Mouse (Mus musculus) embryonic stem cell, embryonic (primary cell): ENCODE data around the gene Anapc15.

Source experiments
- CTCF ChIA-PET, 4 experiments: fragments of 300-600 bp in 2 of 4; fragments of 350-600 bp in 2 of 4; sonication (Branson Sonifier 250); formaldehyde crosslinking; loops; one replicate each; lab custom pipeline; 2022; ENCODE audit warnings: inconsistent platforms in 2 of 4; lab: Charles Lee
- POLR2A ChIA-PET, 4 experiments: fragments of 300-600 bp in 2 of 4; fragments of 350-600 bp in 2 of 4; sonication (Branson Sonifier 250); formaldehyde crosslinking; loops; one replicate each; lab custom pipeline; 2022; ENCODE audit warnings: antibody characterized with exemption in 4 of 4, inconsistent platforms in 1 of 4; lab: Charles Lee

Anapc15 gene

GRCm38 (mm10) chr7:101863415-101863814, at the start of gene Anapc15:
Anapc15 (plus strand) TSS chr7:101863715.
- ChIA-PET CTCF (interaction anchor here in 1 of 4 experiments (0.5 to 1.8 kb wide), 3 partner anchors 32 to 200 kb away, joined by 3 to 4 read pairs (median 3); partner anchors contain the start of gene Clpb), POLR2A (interaction anchor here (0.5 to 14.3 kb wide), 29 partner anchors 8 to 201 kb away, joined by 3 to 186 read pairs (median 4); partner anchors contain the start of genes Clpb (in 2 of the 4) and Inppl1 (in 2 of the 4))

- ChIA-PET CTCF (interaction anchor here (0.5 to 1.6 kb wide), 12 partner anchors 15 to 507 kb away, joined by 3 to 5 read pairs (median 4); partner anchors contain the start of gene Clpb (in 1 of the 4)), POLR2A (interaction anchor here in 3 of 4 experiments (0.6 to 3.7 kb wide), 35 partner anchors 9 to 392 kb away, joined by 3 to 15 read pairs (median 4); partner anchors contain the start of genes Inppl1 (in 3 of the 3), Clpb (in 2 of the 3), Folr1 (in 2 of the 3) and Lamtor1 (in 1 of the 3))
Measured at GRCm38 (mm10) chr7:101817861-101818401, 45.6 kb upstream of the Anapc15 start, which contains the start of gene Phox2a. Phox2a (plus strand) TSS chr7:101818313.

GRCm38 (mm10) chr7:101820295-101821030, 43.1 kb upstream of the Anapc15 start:
- CTCF ChIA-PET, result interaction anchor here in 3 of 4 experiments (0.6 to 0.9 kb wide), 6 partner anchors 40 to 408 kb away, joined by 3 to 5 read pairs (median 4); partner anchors contain the start of gene Clpb (in 1 of the 3)
- POLR2A ChIA-PET, result interaction anchor here (0.5 to 8.0 kb wide), 24 partner anchors 10 to 180 kb away, joined by 3 to 102 read pairs (median 4); partner anchors contain the start of gene Inppl1 (in 2 of the 4)

GRCm38 (mm10) chr7:101821571-101822501, 41.7 kb upstream of the Anapc15 start:
- ChIA-PET POLR2A (interaction anchor here (0.5 to 8.0 kb wide), 31 partner anchors 9 to 389 kb away, joined by 3 to 102 read pairs (median 5); partner anchors contain the start of genes Inppl1 (in 2 of the 4), Clpb (in 1 of the 4), Lamtor1 (in 1 of the 4) and Nup98 (in 1 of the 4)), CTCF (interaction anchor here (0.6 to 1.9 kb wide), 14 partner anchors 10 to 1272 kb away, joined by 3 to 27 read pairs (median 5); partner anchors contain the start of genes Clpb (in 1 of the 4) and Inppl1 (in 1 of the 4))

DNA sequence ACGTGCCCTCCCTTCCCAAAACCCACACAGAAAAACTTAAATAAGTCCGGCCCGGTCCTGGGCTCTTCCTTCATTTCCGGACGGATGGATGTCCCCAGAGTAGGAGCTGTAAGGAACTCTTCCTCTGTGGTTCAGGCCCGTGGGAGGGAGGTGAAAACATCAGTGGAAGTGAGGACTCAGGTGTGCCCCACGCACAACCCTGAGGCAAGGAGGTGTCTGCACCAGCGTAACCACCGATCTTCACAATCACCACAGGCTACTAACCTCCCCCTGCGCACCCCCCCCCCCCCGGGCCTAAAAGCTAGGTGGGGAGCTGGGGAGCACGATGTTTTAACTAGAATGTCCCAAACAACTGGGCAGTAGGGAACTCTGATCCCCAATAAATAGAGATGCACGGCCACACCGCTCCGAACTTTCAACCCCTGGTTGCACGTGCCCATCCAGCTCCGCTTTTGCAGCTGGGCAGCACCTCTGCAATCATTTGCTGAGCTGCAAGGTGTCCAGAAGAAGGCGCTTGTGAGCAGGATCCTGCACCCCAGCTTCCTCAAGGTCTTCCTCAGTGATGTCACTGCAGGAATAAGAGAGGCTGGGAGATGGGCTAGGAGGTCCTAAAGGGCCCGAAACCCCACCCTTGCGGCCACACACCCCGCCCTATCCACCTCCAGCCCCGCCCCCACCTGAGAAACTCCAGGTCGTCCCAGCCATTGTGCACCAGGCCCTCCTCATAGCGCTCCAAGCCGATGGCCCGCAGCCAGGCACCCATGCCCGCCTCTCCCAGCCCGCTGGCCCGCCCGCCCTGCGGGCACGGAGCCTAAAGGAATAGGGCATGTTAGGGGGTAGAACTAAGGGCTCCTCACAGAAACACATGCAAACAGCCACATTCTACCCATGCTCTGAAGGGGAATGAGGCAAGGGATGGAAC, 40.4 kb upstream of the Anapc15 start:
- POLR2A ChIA-PET, result interaction anchor here (0.5 to 8.0 kb wide), 33 partner anchors 8 to 1112 kb away, joined by 3 to 102 read pairs (median 4); partner anchors contain the start of genes Inppl1 (in 2 of the 4), Clpb (in 1 of the 4), Lamtor1 (in 1 of the 4) and Nup98 (in 1 of the 4)
- CTCF ChIA-PET, result interaction anchor here (0.6 to 2.2 kb wide), 36 partner anchors 9 to 594 kb away, joined by 3 to 27 read pairs (median 4); partner anchors contain the start of genes Clpb (in 2 of the 4) and Inppl1 (in 1 of the 4)

DNA sequence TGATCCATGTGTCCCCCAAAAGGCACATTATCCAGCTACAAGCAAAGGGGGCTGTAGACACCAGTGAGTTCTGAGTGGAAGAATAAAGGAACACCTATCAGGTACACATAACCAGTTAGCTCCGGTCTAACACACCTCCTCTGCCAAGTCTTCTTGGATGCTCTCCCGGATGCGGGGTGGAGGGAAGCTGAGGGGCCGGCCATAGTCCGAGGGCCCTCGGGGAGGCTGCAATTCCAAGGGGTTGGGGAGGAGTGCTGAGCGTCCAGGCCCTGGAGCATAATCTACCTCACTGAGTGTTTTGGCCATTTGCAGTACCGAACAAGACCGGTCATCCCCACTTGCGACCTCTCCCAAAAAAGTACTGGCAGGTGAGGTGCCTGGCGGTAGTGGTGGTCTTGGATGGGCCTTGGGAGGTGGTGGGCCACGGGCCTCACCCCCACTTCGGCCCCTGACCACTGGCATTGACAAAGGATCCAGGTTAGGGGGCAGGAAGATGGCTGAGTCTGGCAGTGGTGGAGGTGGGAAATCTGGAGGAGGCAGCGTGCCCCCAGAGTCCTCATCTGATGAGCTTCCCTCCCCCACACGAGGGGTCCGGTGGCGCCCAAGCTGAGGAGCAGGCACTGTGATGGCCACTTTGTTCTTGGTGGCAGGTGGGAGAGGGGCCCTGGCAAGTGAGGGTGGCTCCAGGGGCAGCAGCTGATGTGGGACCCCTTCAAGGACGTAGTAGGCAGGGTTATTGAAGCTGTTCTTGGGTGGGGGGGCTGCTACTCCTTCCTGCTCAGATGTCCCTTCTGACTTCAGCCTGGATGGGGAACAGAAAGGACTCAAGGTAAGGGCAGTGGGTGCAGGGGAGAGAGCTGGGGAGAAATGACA, 39.5 kb upstream of the Anapc15 start:
- ChIA-PET POLR2A (interaction anchor here (0.5 to 8.0 kb wide), 21 partner anchors 7 to 177 kb away, joined by 3 to 102 read pairs (median 5); partner anchors contain the start of genes Inppl1 (in 2 of the 4) and Clpb (in 1 of the 4)), CTCF (interaction anchor here (0.6 to 2.2 kb wide), 21 partner anchors 8 to 593 kb away, joined by 3 to 27 read pairs (median 5); partner anchors contain the start of genes Clpb (in 3 of the 4) and Inppl1 (in 1 of the 4))

- CTCF ChIA-PET, result interaction anchor here in 2 of 4 experiments (0.7 to 1.9 kb wide), 3 partner anchors 151 to 1355 kb away, joined by 3 to 5 read pairs (median 4); no protein-coding TSS in a partner anchor
- POLR2A ChIA-PET, result interaction anchor here in 2 of 4 experiments (1.0 to 1.5 kb wide), 4 partner anchors 9 to 167 kb away, joined by 3 to 4 read pairs (median 3); partner anchors contain the start of gene Clpb (in 2 of the 2)
Measured at GRCm38 (mm10) chr7:101830373-101830772, 33.1 kb upstream of the Anapc15 start.

- ChIA-PET CTCF (interaction anchor here (0.7 to 2.5 kb wide), 12 partner anchors 8 to 168 kb away, joined by 3 to 13 read pairs (median 4); partner anchors contain the start of gene Clpb (in 1 of the 4)), POLR2A (interaction anchor here (0.7 to 2.1 kb wide), 18 partner anchors 8 to 271 kb away, joined by 3 to 11 read pairs (median 4); partner anchors contain the start of genes Clpb (in 2 of the 4), Phox2a (in 2 of the 4), Lamtor1 (in 1 of the 4) and Tomt (in 1 of the 4))
Measured at GRCm38 (mm10) chr7:101831437-101831836, 32.1 kb upstream of the Anapc15 start.

DNA sequence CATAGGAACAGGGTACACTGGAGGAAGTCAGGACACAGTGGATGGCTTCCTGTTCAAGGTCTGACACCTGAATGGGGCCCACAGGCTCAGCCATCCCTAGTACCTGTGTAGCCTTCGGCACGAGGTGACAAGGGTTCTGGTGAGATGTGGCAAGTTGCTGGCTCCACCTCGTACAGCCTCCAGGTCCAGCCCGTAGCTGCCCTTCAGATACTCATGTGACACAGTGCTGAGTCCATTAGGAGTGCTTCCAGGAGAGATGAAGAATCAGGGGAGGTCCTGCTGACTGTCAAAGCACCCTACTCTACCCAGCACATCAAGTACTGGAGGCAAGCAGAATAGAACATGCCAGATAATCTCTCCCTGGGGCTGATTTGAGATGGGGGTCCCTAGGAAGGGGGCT, 31.1 kb upstream of the Anapc15 start:
- CTCF ChIA-PET, result interaction anchor here in 3 of 4 experiments (1.0 to 2.5 kb wide), 6 partner anchors 9 to 169 kb away, joined by 4 to 13 read pairs (median 6); partner anchors contain the start of gene Clpb (in 1 of the 3)

GRCm38 (mm10) chr7:101833352-101833751, 30.2 kb upstream of the Anapc15 start:
- ChIA-PET POLR2A (interaction anchor here (0.5 to 7.2 kb wide), 13 partner anchors 9 to 1156 kb away, joined by 3 to 102 read pairs (median 5); partner anchors contain the start of genes Clpb (in 1 of the 4) and Folr1 (in 1 of the 4)), CTCF (interaction anchor here (0.5 to 1.9 kb wide), 10 partner anchors 9 to 626 kb away, joined by 3 to 7 read pairs (median 4); no protein-coding TSS in a partner anchor)

More for the DNA sequence above, 31.1 kb upstream of the Anapc15 start:
- POLR2A ChIA-PET, result interaction anchor here (0.6 to 2.1 kb wide), 13 partner anchors 8 to 169 kb away, joined by 3 to 11 read pairs (median 3); partner anchors contain the start of genes Clpb (in 1 of the 4), Lamtor1 (in 1 of the 4) and Tomt (in 1 of the 4)

DNA sequence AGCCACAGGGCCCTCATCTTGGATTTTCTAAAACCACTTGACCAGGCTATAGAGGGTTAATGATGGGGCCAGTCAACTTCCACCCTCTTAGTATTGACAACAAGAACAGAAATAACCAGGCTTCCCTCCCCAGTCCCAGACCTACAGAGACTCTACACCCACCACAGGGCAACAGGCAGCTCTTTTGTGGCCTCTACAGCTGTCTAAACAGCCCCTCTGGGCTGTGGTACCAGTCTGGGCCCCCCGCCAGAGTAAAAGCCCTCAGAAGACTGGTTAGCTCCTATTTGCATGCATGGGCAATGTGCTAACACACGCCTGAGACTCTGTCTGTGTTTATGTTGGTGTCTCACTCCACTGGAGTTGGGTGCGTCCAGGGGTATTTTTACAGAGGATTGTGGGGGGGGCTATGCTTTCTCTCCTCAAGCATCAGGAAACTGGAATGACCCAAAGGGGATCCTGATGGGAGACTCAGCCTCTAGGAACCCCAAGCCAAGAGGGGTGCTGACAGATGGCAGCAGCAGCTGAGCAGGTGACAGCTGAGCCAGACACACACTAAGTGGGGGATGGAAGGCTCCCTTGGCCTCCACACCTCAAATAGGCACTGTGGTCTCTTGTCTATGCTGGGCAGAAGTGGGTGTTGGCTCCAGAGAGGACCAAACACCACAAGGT, 29.5 kb upstream of the Anapc15 start:
- POLR2A ChIA-PET, result interaction anchor here (0.5 to 7.2 kb wide), 14 partner anchors 9 to 746 kb away, joined by 3 to 102 read pairs (median 5); partner anchors contain the start of genes Clpb (in 1 of the 4), Folr1 (in 1 of the 4) and Phox2a (in 1 of the 4)
- CTCF ChIA-PET, result interaction anchor here (0.5 to 1.9 kb wide), 11 partner anchors 8 to 625 kb away, joined by 3 to 7 read pairs (median 4); no protein-coding TSS in a partner anchor

DNA sequence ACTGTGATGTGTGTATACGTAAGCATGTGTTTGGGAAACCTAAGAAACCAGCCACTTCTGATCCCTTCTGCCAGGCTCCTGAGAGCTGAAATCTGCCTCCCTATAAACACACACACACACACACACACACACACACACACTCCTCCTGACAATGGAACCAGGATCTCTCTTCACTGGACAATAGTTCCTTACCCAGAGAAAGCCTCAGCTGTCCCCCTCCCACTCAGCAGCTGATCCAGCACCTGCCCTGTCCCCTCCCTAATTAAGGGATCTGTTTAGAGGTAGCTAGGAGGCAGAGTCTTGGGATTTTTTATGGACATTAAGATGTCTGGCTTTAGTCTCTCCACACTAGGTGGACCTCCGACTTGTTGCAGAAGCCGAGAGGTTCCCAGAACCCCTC, 28.6 kb upstream of the Anapc15 start:
- CTCF ChIA-PET, result interaction anchor here (0.5 to 2.5 kb wide), 11 partner anchors 9 to 183 kb away, joined by 3 to 12 read pairs (median 5); partner anchors contain the start of genes Clpb (in 1 of the 4) and Phox2a (in 1 of the 4)

More for the DNA sequence above, 28.6 kb upstream of the Anapc15 start:
- POLR2A ChIA-PET, result interaction anchor here in 3 of 4 experiments (1.0 to 7.2 kb wide), 12 partner anchors 8 to 171 kb away, joined by 3 to 102 read pairs (median 9); partner anchors contain the start of genes Clpb (in 1 of the 3), Folr1 (in 1 of the 3), Lamtor1 (in 1 of the 3) and Phox2a (in 1 of the 3)
